Mouse (Mus musculus): Measurements from ENCODE around the gene Fmnl1. TPM values are rescaled to one million over a fixed set of nuclear protein-coding genes. Genes with fewer than 3 reads are reported as not detected.

The Fmnl1 gene
- polyA plus RNA-seq, 1 experiment from 2014 or later: 1.8 TPM

GRCm38 (mm10) chr11:103232966-103233365, 62.1 kb downstream of the Fmnl1 start:
- H3K27ac ChIP-seq (ENCODE audit: low read depth, low read length): no peak overlapping the region
- H3K4me2 ChIP-seq (ENCODE audit: low read depth, low read length, severe bottlenecking): no peak overlapping the region
- no peak overlapping the region for H3K4me3 ChIP-seq (ENCODE audit: low read depth, low read length)
- 33% methylated on average over 7 of the region's 7 CpGs for WGBS
- DNase-seq (ENCODE audit: low spot score) (peak; percentile 86), ATAC-seq (replicated peaks; ENCODE audit: low FRiP score) (no peak)
- H3K9ac ChIP-seq (ENCODE audit: low read length): no peak overlapping the region
- H3K36me3 ChIP-seq (ENCODE audit: control insufficient read depth, insufficient read depth, low read length): peaks cover 9% of the 10 kb centered on the region
- no peaks in the 10 kb centered on the region for H3K4me1 ChIP-seq (replicated peaks; ENCODE audit: control insufficient read depth, insufficient read depth, low read length)
- no peaks in the 10 kb centered on the region; the same call in 1 of the 2 replicates for H3K9me3 ChIP-seq (ENCODE audit: control insufficient read depth, low read length)
- H3K27me3 ChIP-seq (ENCODE audit: control insufficient read depth, insufficient read depth, low read length): no peaks in the 10 kb centered on the region

DNA sequence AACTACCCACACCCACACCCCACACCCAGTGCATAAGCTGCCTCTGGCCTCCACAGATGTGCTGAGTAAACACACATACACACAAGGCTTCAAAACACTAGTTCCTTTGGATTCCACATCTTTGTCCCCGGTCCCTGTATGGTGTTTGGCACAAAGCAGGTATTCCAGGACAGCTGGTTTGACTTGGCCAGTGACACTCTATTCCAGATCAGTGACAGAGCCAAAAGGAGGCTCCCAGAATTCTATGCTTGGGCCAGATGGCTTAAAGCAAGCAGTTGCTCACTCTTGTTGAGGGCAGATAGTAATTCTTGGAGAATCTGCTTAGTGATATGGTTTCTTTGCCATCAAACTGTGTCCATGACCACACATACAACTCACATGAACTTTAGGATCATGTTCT, 63.5 kb downstream of the Fmnl1 start:
- H3K9me3 ChIP-seq (ENCODE audit: control insufficient read depth, low read length): no peaks in the 10 kb centered on the region; the same call in 1 of the 2 replicates
- H3K27me3 ChIP-seq (ENCODE audit: control insufficient read depth, insufficient read depth, low read length): no peaks in the 10 kb centered on the region
- H3K27ac ChIP-seq (ENCODE audit: low read depth, low read length): no peak overlapping the region
- DNase-seq (ENCODE audit: low spot score): no peak
- no peak overlapping the region for H3K9ac ChIP-seq (ENCODE audit: low read length)
- 80% methylated on average over 1 of the region's 1 CpGs for WGBS
- H3K4me3 ChIP-seq (ENCODE audit: low read depth, low read length): no peak overlapping the region
- ATAC-seq (replicated peaks; ENCODE audit: low FRiP score): no peak
- no peaks in the 10 kb centered on the region for H3K4me1 ChIP-seq (replicated peaks; ENCODE audit: control insufficient read depth, insufficient read depth, low read length)
- peaks cover 7% of the 10 kb centered on the region for H3K36me3 ChIP-seq (ENCODE audit: control insufficient read depth, insufficient read depth, low read length)
- H3K4me2 ChIP-seq (ENCODE audit: low read depth, low read length, severe bottlenecking): no peak overlapping the region

DNA sequence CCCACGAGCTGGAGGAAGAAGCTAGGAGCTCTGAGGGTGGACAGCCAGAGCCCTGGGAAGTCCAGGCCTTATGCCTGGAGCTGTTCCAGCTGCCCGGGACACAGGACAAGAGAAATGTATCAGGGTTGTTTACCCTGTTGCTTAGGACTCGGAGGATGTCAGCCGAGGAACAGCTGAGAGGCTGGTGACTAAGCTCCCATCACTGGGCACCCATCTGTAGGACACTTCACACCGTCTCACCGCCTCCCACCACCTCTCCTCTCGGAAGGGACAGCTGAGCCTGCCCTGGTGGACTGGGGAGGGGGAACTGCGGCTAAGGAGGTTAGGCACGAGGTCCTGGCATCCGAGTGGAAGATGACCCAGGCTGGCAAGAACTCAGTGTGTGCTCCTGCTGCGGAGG, 64.8 kb downstream of the Fmnl1 start:
- 81% methylated on average over 11 of the region's 11 CpGs for WGBS
- H3K9ac ChIP-seq (ENCODE audit: low read length): no peak overlapping the region
- H3K36me3 ChIP-seq (ENCODE audit: control insufficient read depth, insufficient read depth, low read length): no peaks in the 10 kb centered on the region; the same call in 1 of the 2 replicates
- H3K4me3 ChIP-seq (ENCODE audit: low read depth, low read length): no peak overlapping the region
- no peak for ATAC-seq (replicated peaks; ENCODE audit: low FRiP score)
- H3K4me2 ChIP-seq (ENCODE audit: low read depth, low read length, severe bottlenecking): no peak overlapping the region
- no peak for DNase-seq (ENCODE audit: low spot score)
- no peak overlapping the region for H3K27ac ChIP-seq (ENCODE audit: low read depth, low read length)
- no peaks in the 10 kb centered on the region for H3K27me3 ChIP-seq (ENCODE audit: control insufficient read depth, insufficient read depth, low read length)
- H3K9me3 ChIP-seq (ENCODE audit: control insufficient read depth, low read length): no peaks in the 10 kb centered on the region
- no peaks in the 10 kb centered on the region for H3K4me1 ChIP-seq (replicated peaks; ENCODE audit: control insufficient read depth, insufficient read depth, low read length)

DNA sequence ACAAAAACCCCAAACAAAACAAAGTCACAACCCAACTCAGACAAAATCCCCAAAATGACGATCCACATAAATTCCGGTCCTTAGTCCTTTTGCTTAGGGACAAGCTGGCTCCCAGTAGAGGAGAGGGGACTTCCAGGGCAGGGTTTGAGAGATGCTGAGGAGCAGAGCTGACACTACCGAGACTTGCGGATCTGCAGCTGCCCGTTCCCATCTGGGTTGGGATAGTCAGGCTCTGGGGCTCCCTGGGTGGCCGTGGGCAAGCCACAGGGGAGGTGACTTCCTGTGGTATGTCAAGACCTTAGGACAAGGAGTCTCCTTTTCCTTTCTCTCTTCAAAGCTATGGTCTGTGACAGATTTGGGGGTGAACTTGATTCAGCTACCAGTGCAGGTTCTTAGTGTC, 65.5 kb downstream of the Fmnl1 start:
- 83% methylated on average over 6 of the region's 6 CpGs for WGBS
- Histone ChIP-seq H3K27ac (ENCODE audit: low read depth, low read length) (no peak overlapping the region), H3K36me3 (ENCODE audit: control insufficient read depth, insufficient read depth, low read length) (no peaks in the 10 kb centered on the region; the same call in 1 of the 2 replicates)

GRCm38 (mm10) chr11:103236903-103237302, 66.0 kb downstream of the Fmnl1 start:
- H3K36me3 ChIP-seq (ENCODE audit: control insufficient read depth, insufficient read depth, low read length): no peaks in the 10 kb centered on the region; the same call in 1 of the 2 replicates
- DNase-seq (ENCODE audit: low spot score) (no peak), ATAC-seq (replicated peaks; ENCODE audit: low FRiP score) (no peak)
- H3K9ac ChIP-seq (ENCODE audit: low read length): no peak overlapping the region
- no peak overlapping the region for H3K4me2 ChIP-seq (ENCODE audit: low read depth, low read length, severe bottlenecking)
- H3K27me3 ChIP-seq (ENCODE audit: control insufficient read depth, insufficient read depth, low read length): no peaks in the 10 kb centered on the region
- no peak overlapping the region for H3K4me3 ChIP-seq (ENCODE audit: low read depth, low read length)
- H3K27ac ChIP-seq (ENCODE audit: low read depth, low read length): no peak overlapping the region
- H3K4me1 ChIP-seq (replicated peaks; ENCODE audit: control insufficient read depth, insufficient read depth, low read length): no peaks in the 10 kb centered on the region
- H3K9me3 ChIP-seq (ENCODE audit: control insufficient read depth, low read length): no peaks in the 10 kb centered on the region
- WGBS: 88% methylated on average over 10 of the region's 10 CpGs

More for the DNA sequence above, 65.5 kb downstream of the Fmnl1 start:
- Histone ChIP-seq H3K4me3 (ENCODE audit: low read depth, low read length) (no peak overlapping the region), H3K4me2 (ENCODE audit: low read depth, low read length, severe bottlenecking) (no peak overlapping the region), H3K9ac (ENCODE audit: low read length) (no peak overlapping the region), H3K9me3 (ENCODE audit: control insufficient read depth, low read length) (no peaks in the 10 kb centered on the region), H3K27me3 (ENCODE audit: control insufficient read depth, insufficient read depth, low read length) (no peaks in the 10 kb centered on the region), H3K4me1 (replicated peaks; ENCODE audit: control insufficient read depth, insufficient read depth, low read length) (no peaks in the 10 kb centered on the region)
- ATAC-seq (replicated peaks; ENCODE audit: low FRiP score): no peak
- no peak for DNase-seq (ENCODE audit: low spot score)

DNA sequence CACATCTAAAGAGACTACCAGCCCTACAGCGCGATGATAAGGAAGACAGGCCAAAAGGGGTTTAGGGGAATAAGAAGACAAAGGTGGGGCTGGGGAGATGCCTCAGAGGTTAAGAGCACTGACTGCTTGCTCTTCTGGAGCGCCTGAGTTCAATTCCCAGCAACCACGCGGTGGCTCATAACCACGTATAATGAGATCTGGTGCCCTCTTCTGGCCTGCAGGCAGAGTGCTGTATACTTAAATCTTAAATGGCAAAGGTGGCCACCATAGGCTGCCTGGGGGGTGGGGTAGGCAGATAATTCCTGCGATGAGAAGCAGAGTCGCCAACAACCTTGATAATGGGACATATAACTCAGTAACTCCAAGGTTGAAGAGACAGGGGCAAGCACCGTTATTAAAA, 66.8 kb downstream of the Fmnl1 start:
- no peaks in the 10 kb centered on the region; the same call in 1 of the 2 replicates for H3K36me3 ChIP-seq (ENCODE audit: control insufficient read depth, insufficient read depth, low read length)
- ATAC-seq (replicated peaks; ENCODE audit: low FRiP score) (no peak), DNase-seq (ENCODE audit: low spot score) (no peak)
- no peak overlapping the region for H3K4me3 ChIP-seq (ENCODE audit: low read depth, low read length)
- 72% methylated on average over 9 of the region's 9 CpGs for WGBS
- no peaks in the 10 kb centered on the region for H3K27me3 ChIP-seq (ENCODE audit: control insufficient read depth, insufficient read depth, low read length)
- H3K9me3 ChIP-seq (ENCODE audit: control insufficient read depth, low read length): no peaks in the 10 kb centered on the region
- no peak overlapping the region for H3K4me2 ChIP-seq (ENCODE audit: low read depth, low read length, severe bottlenecking)
- H3K27ac ChIP-seq (ENCODE audit: low read depth, low read length): no peak overlapping the region
- no peaks in the 10 kb centered on the region for H3K4me1 ChIP-seq (replicated peaks; ENCODE audit: control insufficient read depth, insufficient read depth, low read length)
- H3K9ac ChIP-seq (ENCODE audit: low read length): no peak overlapping the region

DNA sequence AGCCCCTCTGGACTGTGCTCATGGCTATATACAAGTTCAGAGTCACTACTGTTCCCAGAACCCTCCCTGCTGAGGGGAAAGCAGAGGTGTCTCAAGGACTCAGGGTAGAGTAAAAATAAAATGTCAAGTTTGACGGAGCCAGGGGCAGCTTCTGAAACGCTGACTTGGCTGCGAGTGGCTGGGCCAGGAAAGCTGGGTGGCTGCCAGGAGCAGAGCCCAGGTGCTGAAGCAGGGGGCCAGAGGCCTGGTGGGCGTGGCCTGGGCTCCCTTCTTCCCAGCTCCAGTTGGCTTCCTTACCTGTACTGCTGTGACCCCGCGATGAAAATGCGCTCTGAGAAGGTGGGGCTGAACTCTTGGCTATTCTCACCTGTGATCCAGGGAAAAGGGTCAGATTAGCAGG, 69.8 kb downstream of the Fmnl1 start:
- H3K27me3 ChIP-seq (ENCODE audit: control insufficient read depth, insufficient read depth, low read length): no peaks in the 10 kb centered on the region
- H3K27ac ChIP-seq (ENCODE audit: low read depth, low read length): no peak overlapping the region
- no peak overlapping the region for H3K9ac ChIP-seq (ENCODE audit: low read length)
- H3K4me2 ChIP-seq (ENCODE audit: low read depth, low read length, severe bottlenecking): no peak overlapping the region
- H3K4me1 ChIP-seq (replicated peaks; ENCODE audit: control insufficient read depth, insufficient read depth, low read length): no peaks in the 10 kb centered on the region
- no peaks in the 10 kb centered on the region for H3K9me3 ChIP-seq (ENCODE audit: control insufficient read depth, low read length)
- WGBS: 51% methylated on average over 7 of the region's 7 CpGs
- ATAC-seq (replicated peaks; ENCODE audit: low FRiP score): no peak
- DNase-seq (ENCODE audit: low spot score): no peak
- H3K4me3 ChIP-seq (ENCODE audit: low read depth, low read length): no peak overlapping the region
- no peaks in the 10 kb centered on the region; the same call in 1 of the 2 replicates for H3K36me3 ChIP-seq (ENCODE audit: control insufficient read depth, insufficient read depth, low read length)

- 95% methylated on average over 4 of the region's 4 CpGs for WGBS
- no peak for DNase-seq (ENCODE audit: low spot score)
- no peak for ATAC-seq (replicated peaks; ENCODE audit: low FRiP score)
- H3K4me1 ChIP-seq (replicated peaks; ENCODE audit: control insufficient read depth, insufficient read depth, low read length): 0 out of 2 replicates have a peak, but pooled peaks cover 3% of the 10 kb centered on the region
- no peak overlapping the region for H3K27ac ChIP-seq (ENCODE audit: low read depth, low read length)
- H3K4me3 ChIP-seq (ENCODE audit: low read depth, low read length): no peak overlapping the region
- H3K4me2 ChIP-seq (ENCODE audit: low read depth, low read length, severe bottlenecking): no peak overlapping the region
- H3K9me3 ChIP-seq (ENCODE audit: control insufficient read depth, low read length): no peaks in the 10 kb centered on the region
- H3K9ac ChIP-seq (ENCODE audit: low read length): no peak overlapping the region
- H3K36me3 ChIP-seq (ENCODE audit: control insufficient read depth, insufficient read depth, low read length): no peaks in the 10 kb centered on the region
- H3K27me3 ChIP-seq (ENCODE audit: control insufficient read depth, insufficient read depth, low read length): no peaks in the 10 kb centered on the region
Measured at GRCm38 (mm10) chr11:103244856-103245255, 73.9 kb downstream of the Fmnl1 start.

DNA sequence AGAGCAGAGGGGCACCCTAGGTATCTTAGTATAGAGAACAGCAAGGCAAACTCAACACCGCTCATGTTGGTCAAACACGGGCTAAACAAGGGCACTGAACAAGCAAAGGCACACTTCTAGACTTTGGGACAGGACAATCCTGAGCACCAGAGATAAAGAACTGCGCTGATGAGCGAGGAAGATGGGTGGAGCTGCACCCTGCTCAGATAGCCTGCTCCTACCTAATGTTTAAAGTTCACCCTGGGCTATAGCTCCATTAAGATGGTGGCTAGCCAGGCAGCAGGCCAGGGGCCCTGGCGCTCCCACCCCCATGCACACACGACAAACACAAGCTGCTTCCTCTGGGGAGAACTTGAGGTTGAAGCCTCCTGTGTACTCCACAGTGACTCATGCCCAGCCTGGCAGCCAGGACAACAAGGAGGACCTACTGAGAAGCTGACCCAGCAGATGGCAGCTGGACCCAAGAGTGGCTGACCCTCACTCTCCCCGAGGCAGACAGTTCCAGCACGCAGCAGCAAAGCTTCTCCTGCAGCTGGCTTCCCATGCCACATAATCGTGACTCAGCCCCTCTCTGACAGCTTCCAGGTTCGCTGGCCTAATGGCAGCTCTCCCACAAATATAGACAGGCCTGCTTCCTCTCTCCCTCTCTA, 75.3 kb downstream of the Fmnl1 start:
- Histone ChIP-seq H3K4me2 (ENCODE audit: low read depth, low read length, severe bottlenecking) (no peak overlapping the region), H3K36me3 (ENCODE audit: control insufficient read depth, insufficient read depth, low read length) (no peaks in the 10 kb centered on the region), H3K27ac (ENCODE audit: low read depth, low read length) (no peak overlapping the region), H3K9me3 (ENCODE audit: control insufficient read depth, low read length) (no peaks in the 10 kb centered on the region), H3K9ac (ENCODE audit: low read length) (no peak overlapping the region), H3K4me3 (ENCODE audit: low read depth, low read length) (no peak overlapping the region), H3K4me1 (replicated peaks; ENCODE audit: control insufficient read depth, insufficient read depth, low read length) (0 out of 2 replicates have a peak, but pooled peaks cover 3% of the 10 kb centered on the region), H3K27me3 (ENCODE audit: control insufficient read depth, insufficient read depth, low read length) (no peaks in the 10 kb centered on the region)
- ATAC-seq (replicated peaks; ENCODE audit: low FRiP score) (no peak), DNase-seq (ENCODE audit: low spot score) (no peak)
- 83% methylated on average over 10 of the region's 10 CpGs for WGBS

All from forebrain, embryonic 11.5 days (tissue).